Mouse (Mus musculus): ENCODE measurements around the gene Nars2.

The Nars2 gene

GRCm38 (mm10) chr7:97074974-97075373 lies 123.7 kb downstream of the Nars2 start:
- no peak for DNase-seq

- DNase-seq: no peak
Measured at GRCm38 (mm10) chr7:97076977-97077376, 125.7 kb downstream of the Nars2 start.

DNA sequence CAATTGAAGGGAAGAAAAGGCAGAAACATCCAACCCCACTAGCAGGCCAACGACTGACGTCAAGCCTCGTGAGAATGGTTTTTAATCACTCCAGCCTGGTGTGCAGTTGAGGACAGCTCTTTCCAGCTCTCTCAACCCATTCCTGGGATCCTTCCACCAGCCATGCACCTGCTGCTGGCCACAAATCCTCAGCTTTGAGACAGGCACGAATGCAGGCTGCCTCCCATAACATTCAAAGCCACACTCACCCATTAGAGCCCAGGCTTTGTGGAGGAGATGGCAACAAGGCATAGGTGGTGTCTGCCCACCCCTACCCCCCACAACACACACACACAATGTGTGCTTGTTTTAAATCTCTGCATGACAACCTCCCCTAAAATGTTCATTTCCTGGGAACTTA lies 127.4 kb downstream of the Nars2 start:
- DNase-seq: no peak

DNA sequence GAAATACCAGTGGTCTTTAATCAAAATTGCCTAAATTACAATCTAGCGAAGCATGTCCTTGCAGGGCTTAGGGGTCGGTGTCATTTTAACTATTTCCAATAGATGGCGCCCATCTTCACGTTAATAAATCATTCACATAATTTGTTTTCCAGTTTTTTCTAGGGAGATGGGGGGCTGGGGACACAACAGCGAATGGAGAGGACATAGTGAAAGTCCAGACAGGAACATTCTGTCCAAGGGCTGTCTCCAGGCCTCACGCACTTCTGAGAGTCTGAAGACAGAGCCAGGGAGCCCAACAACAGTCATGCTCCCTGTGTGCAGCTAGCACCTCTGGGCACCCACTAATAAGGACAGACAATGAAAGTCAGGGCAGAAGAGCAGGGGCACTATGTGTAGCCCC lies 127.8 kb downstream of the Nars2 start:
- DNase-seq: peak; percentile 60

DNA sequence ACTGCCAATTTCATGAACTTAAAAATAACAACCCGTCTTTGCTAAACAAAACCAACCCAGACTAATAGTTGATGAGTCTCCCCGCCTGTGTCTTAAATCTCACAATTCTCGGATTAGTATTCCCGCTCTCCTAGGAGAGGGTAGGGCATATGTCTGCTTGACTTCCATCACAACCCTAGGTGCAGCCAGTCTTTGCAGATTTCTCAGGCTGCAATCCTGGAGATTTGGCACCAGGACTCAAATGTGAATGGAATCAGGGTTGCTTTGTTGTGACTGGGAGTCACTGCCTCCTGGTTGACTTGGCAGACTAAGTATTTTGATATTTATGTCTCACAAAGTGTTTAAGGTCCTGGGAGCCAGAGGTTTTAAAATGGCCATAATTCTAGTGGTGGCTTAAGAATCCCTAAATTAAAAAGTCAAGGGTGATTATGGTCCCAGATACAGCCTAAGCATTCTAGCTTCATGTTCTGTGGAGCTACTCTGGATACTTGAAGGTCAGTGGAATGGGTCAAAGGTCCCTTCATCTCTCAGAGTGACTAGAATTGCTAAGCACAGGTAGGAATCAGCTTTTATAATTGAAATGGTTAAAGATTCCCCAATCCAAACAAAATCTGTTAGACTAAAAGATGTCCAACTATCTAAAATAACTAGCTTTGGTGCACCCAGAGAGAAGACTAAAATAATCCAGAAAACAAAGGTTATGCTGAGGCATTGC lies 128.5 kb downstream of the Nars2 start:
- DNase-seq: no peak

DNA sequence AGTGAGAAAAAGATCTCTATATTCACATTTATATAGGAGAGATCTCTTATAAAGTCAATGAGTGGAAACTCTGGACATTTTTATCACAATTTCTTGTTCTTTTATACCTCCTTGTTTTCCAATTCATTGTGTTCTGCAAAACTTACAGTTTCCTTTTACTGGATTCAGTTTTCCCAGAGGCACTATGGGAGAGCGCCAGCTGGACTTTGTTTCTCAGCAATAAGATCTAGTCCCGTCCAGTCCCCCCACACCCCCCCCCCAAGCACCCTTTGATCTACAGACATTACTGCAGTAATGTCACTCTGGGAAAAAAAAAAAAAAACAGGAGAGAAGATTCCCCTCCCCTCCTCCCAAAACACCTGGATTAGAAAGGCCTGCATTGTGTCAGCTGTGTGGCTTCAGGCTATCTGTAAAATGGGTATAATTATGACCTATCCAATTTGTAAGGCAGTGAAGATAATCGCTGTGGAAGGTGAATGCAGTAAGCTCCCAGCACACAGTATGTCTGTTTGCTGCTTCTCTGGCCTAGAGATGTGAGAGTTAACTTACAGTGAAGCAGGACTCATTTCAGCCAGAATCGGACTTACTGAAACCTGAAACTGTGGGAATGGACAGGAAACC lies 129.4 kb downstream of the Nars2 start:
- no peak for DNase-seq

DNA sequence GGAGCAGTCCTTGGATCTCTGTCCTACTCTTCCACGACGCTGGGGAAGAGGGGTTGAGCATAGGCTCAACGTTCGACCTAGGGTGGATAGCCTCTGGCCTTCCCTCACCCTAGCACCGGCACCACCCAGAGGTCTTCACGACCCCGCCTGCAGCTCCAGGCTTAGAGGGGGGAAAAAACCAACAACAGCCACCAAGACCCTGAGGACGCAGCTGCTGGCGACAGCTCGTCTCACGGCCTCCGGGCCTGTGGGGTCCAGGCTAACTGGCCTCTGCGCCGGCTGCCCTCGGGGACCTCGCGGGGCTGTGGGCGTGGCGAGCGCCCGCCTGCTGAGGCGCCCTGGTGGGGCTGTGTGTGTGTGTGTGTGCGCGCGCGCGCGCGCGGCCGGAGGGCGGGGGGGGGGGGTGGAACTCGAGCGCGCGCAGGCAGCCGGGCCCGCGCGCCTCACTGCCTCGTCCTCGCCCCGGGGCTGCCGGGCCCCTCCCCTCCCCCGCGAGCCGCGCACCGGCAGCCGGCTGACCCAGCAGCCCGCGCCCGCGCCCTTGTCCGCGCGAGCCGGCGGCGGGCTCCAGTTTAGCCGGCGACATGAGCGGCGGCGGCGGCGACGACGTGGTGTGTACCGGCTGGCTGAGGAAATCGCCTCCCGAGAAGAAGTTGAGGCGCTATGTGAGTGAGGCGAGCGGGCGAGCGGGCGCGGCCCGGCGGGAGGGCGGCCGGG lies 130.1 kb downstream of the Nars2 start, which contains the start of gene Gab2:
Gab2 (plus strand) TSS at position 345 of the 717 bp plus-strand sequence.
- peak; percentile 22 for DNase-seq

DNA sequence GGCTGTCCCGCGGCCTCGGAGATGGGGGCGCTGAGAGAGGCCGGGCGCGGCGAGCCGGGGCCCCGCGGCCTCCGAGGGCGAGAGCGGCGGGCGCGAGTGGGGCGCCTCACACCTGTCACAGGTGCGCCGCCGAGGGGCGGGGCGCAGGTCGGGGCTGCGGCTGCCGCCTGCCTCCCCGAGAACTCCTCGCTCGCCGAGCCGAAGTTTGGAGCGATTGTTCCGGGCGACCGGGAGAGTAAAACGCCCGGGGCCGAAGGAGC lies 130.6 kb downstream of the Nars2 start:
- DNase-seq: no peak

GRCm38 (mm10) chr7:97082219-97083101 lies 131.2 kb downstream of the Nars2 start:
- no peak for DNase-seq

GRCm38 (mm10) chr7:97083579-97083978 lies 132.3 kb downstream of the Nars2 start:
- no peak for DNase-seq

- DNase-seq: no peak
Measured at GRCm38 (mm10) chr7:97084181-97084580, 132.9 kb downstream of the Nars2 start.

GRCm38 (mm10) chr7:97085291-97085690 lies 134.0 kb downstream of the Nars2 start:
- peak; percentile 42 for DNase-seq

- DNase-seq: no peak
Measured at GRCm38 (mm10) chr7:97094241-97094640, 142.9 kb downstream of the Nars2 start.

DNA sequence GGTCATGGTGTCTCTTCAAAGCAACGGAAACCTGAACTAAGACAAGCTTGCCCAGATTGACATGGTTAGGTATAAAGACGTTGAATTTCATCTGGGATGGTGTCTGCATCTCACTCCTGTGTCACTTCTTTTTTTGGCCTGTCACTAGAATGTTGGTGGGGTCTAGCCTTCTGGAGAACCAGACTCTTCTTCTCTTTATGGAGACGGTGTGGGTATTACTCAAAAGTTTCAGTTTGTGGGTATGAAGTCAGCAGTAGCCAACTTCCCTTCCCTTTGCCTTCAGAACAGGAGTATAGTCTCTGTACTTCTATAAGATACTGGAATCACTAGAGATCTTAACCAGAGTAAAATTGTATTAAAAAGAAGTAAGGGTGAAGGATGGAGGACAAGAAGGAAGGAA lies 156.8 kb downstream of the Nars2 start:
- no peak for DNase-seq

Measured in cerebellum, adult 9-10 months (tissue).